Mouse (Mus musculus) kidney, postnatal 36 days (tissue): ENCODE measurements around the gene Nfe2.
A peak's percentile ranks its signal among the peaks of the same experiment; 100 is the strongest.

Experiments
- DNase-seq, 2 experiments: peaks; one replicate each; pipeline ENCODE4 v3.0.0; 2021 to 2022; ENCODE audit warnings: mixed read lengths in 2 of 2

Nfe2 gene

GRCm38 (mm10) chr15:103257790-103258728 lies at the start of gene Nfe2:
TSS of gene Nfe2 (minus strand) at chr15:103258403.
- DNase-seq: peak; percentile 65 to 79

- peak; percentile 94 to 97 for DNase-seq
Observed at GRCm38 (mm10) chr15:103307125-103307524, 48.9 kb upstream of the Nfe2 start.

GRCm38 (mm10) chr15:103305792-103306645 lies 47.8 kb upstream of the Nfe2 start:
- DNase-seq: peak; percentile 49 to 80

- DNase-seq: peak; percentile 99
Observed at GRCm38 (mm10) chr15:103305070-103305678, 47.0 kb upstream of the Nfe2 start.

GRCm38 (mm10) chr15:103304616-103304969 lies 46.4 kb upstream of the Nfe2 start:
- peak in 1 of 2 experiments; percentile 28 for DNase-seq

GRCm38 (mm10) chr15:103303916-103304615 lies 45.9 kb upstream of the Nfe2 start:
- DNase-seq: peak in 1 of 2 experiments; percentile 43

- no peak for DNase-seq
Observed at GRCm38 (mm10) chr15:103302341-103303021, 44.3 kb upstream of the Nfe2 start.

DNA sequence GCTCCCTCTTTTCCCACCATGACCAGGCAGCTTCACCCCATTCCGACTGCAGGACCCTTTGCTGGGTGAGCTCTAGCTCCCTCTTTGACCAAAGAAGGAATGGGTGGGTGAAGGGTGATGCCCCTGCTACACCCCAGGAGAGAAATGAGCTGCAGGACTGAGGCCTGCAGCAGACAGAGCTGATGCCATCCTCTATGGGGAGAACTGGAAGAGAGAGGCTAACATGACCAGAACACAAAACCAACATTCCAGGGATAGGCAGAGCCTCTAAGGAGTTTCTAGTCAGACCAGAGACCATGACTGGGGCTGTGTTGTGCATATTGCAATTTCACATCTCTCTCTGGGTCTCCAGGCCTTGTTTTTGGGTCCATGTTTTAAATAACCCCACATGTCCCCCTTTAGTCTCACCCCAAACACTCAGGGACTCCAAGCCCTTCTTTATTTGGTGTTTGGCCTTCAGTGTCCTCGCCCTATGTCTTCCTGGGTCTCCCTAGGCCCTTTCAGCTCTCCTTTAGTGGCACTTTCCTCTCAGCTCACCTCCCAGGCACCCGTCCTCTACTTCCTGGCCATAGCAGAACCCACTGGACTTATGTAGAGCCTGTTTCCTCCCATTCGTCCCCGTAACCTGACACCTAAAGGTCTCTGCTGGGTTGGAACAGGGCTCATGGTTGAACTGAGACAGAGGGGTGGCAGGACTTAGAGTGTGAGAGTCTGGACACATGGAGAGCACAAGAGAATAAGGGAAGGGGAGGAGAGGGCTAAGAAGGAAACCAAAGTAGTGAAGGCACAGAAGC lies 43.5 kb upstream of the Nfe2 start:
- DNase-seq: no peak

GRCm38 (mm10) chr15:103301046-103301445 lies 42.8 kb upstream of the Nfe2 start:
- DNase-seq: no peak

GRCm38 (mm10) chr15:103300560-103300959 lies 42.4 kb upstream of the Nfe2 start:
- no peak for DNase-seq

DNA sequence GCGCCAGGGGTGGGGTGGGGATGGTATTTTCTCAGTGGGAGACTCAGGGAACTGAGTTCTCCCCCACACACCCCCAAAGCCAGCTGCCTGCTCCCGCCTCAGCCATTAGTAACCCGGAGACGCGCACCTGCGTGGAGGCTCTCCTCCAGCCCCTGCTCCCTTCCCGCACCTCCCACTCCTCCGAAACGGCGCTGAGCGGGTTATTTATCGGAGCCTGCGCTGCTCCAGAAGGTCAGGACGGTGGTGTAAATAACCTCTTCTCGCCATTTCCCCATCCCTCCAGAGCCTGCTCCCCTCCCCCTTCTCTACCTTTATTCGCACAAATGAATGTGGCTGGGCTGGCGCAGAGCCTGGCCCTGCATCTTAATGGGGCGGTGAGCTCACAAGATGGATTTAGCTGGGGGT lies 41.9 kb upstream of the Nfe2 start:
- peak in 1 of 2 experiments; percentile 46 for DNase-seq

DNA sequence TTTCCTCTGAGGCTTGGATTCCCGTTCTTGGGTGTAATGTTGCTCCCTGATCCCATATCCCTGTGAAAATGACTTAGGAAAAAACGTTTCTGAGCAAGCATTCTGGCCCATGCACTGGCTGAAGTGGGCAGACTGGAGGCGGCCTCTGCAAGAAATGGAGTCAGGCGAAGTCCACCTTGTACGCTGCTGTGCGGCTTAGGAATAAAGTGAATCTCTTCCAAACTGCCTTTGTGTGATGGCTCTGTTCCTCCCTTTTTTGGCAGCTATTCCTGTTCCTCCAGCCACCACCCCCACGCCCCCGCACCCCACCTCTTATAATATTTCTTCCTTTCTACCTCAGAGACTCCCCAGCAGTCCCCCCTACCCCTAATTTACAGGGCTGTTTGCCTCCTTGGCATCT lies 41.4 kb upstream of the Nfe2 start:
- DNase-seq: no peak

DNA sequence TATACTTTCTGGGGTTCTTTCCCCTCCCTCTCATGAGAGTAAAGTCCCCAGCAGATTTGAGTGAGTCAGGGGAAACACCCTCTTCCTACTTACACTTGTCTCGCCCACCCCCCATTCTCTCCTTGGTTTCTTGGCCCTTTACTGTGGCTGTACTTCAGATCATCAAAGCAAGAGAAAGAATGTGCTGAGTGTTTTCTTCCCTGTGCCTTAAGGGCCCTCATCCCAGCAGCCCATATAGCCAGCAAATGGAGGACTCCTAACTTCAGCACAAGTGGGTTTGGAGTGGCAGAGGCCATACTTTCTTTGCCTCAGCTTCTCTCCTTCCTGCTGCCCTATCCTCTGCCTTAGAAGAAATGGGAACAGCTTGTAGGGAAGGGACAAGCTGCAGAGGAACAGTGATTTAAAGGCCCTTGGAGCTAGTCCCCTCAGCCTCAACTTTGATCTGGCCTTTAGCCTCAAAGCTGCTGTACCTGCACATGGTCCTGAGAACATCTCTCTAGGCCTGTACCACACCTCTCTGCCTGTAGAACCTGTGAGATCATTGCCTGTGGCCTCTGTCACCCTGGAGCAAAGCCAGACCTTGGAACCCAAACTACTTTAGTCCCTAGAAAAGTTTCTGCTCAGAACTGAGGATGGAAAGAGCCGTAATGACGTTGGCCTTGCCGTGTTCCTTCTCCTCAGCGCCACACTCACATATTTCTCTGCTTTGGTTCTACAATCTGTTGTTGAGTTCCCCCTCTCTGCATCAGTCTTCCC lies 40.8 kb upstream of the Nfe2 start:
- DNase-seq: no peak

DNA sequence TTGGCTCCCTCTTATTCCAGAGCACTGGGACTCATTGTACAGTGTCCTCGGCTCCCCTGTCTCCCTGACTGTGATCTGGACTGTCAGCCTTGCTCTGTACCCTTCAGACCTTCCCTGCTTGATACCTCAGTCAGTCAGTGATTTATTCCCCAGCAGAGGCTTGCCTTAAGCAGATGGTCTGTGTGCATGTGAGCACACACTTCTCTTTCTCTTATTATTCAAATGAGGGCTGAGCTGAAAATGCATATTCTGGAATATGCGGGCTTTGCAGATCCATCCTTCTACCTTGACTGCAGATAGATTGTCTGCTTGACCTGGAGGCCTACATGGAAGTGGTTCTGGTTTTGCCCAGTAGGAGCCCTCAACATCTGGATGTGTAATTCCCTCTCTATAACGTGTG lies 39.8 kb upstream of the Nfe2 start:
- DNase-seq: no peak

GRCm38 (mm10) chr15:103297313-103297712 lies 39.1 kb upstream of the Nfe2 start:
- DNase-seq: no peak

DNA sequence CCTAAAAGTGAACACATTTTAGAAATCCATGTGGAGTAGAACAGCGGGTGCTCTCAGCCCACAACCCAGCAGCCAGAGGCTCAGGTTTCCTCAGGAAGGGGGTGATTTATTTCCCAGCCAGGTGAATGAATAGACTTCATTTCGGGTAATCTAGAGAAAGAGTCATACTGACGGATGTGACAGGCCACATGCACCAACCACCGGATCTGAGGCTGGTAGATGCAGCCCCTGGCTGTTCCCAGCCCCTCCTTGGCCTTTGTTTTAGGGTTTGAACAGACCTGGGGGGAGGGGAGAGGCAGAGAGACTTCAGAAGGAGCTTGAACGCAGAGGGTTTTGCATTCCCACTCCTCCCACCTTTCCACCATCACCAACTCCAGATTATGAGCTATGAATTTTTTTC lies 37.6 kb upstream of the Nfe2 start:
- DNase-seq: no peak

DNA sequence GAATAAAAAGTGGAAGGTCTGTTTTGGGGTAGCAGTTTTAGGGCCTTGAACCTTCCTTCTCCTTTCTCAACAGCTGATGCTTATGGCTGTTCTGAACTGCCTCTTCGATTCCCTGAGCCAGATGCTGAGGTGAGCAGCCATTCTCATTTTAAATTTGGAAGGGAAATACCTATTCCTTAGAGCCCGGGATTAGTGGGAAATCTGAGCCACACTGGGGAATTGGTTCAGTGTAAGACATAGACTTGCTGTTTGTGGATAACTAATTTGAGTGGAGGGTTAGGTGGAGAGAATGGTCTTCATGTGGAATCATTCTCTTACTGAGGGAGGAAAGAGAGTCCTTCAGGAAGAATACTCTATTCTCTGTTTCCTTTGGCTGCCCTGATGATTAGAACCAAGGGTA lies 36.4 kb upstream of the Nfe2 start:
- DNase-seq: no peak

GRCm38 (mm10) chr15:103293375-103293774 lies 35.2 kb upstream of the Nfe2 start:
- DNase-seq: no peak

- no peak for DNase-seq
Observed at GRCm38 (mm10) chr15:103292673-103293345, 34.6 kb upstream of the Nfe2 start.

GRCm38 (mm10) chr15:103290843-103291242 lies 32.6 kb upstream of the Nfe2 start:
- no peak for DNase-seq
